Mouse (Mus musculus): ENCODE measurements around the gene Pknox1. TPM values are rescaled to one million over a fixed set of nuclear protein-coding genes. Genes with fewer than 3 reads are reported as not detected.

Gene Pknox1
- polyA plus RNA-seq, 1 experiment from 2014 or later: 21.5 TPM

DNA sequence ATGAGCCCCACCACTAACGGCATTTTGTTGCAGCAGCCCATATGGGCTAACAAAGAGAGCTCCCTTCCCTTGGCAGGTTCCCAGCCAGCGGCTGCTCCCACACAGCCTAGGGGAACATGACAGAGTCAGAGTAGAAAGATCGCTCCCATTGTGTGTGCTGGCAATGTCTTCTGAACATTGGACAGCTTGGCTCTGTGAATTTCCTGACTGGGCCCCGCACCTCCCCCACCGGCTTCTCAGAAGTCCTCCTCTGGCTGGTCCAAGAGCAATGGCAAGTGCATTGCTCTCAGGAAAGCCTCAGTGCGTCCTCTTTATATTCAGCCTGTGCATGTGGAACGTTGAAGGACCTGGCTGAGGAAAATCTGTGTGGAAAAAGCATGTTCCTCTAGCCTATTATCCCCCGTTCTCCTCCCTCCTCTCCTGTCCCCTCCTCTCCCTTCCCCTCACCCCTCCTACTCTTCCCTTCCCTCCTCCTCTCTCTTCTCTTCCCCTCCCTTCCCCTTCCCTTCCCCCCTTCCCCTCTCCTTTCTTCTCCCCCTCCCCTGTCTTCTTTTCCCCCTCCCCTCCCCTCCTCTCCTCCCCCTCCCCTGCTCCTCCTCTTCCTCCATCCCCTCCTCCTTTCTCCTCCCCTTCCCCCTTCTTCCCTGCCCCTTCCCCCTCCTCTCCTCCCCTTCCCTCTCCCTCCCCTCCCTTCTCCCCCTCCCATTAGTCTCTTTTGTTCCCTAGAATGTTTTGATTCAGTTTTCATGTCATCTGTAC lies 28.5 kb upstream of the Pknox1 start:
- peak; percentile 30; the same call in 1 of the 2 replicates for ATAC-seq (replicated peaks; ENCODE audit: low FRiP score, low read depth)
- Histone ChIP-seq H3K4me2 (ENCODE audit: low read length) (peak overlapping the region; percentile 13; the same call in 1 of the 2 replicates), H3K4me1 (replicated peaks; ENCODE audit: insufficient read depth, low read length) (0 out of 2 replicates have a peak, but pooled peaks cover 8% of the 10 kb centered on the region), H3K36me3 (ENCODE audit: insufficient read depth, low read length) (peaks cover 6% of the 10 kb centered on the region; the same call in 1 of the 2 replicates), H3K4me3 (replicated peaks; ENCODE audit: low read depth, low read length) (no peak overlapping the region), H3K9me3 (replicated peaks; ENCODE audit: low read length) (no peaks in the 10 kb centered on the region), H3K27ac (peak overlapping the region; percentile 81), H3K27me3 (ENCODE audit: insufficient read depth, low read length) (no peaks in the 10 kb centered on the region), H3K9ac (ENCODE audit: low read depth, low read length) (no peak overlapping the region)
- 28% methylated on average over 8 of the region's 8 CpGs for WGBS
- peak; percentile 78 for DNase-seq (ENCODE audit: low spot score)
- no peak for TF ChIP-seq CTCF (IDR thresholded peaks at IDR 0.05; ENCODE audit: low read depth)

GRCm38 (mm10) chr17:31540101-31540500 lies 24.4 kb upstream of the Pknox1 start:
- 42% methylated on average over 3 of the region's 3 CpGs for WGBS
- ATAC-seq (replicated peaks; ENCODE audit: low FRiP score, low read depth) (no peak), DNase-seq (ENCODE audit: low spot score) (no peak)
- 0 out of 2 replicates have a peak, but pooled peaks cover 8% of the 10 kb centered on the region for H3K4me1 ChIP-seq (replicated peaks; ENCODE audit: insufficient read depth, low read length)
- TF ChIP-seq CTCF (IDR thresholded peaks at IDR 0.05; ENCODE audit: low read depth): no peak
- H3K9me3 ChIP-seq (replicated peaks; ENCODE audit: low read length): no peaks in the 10 kb centered on the region
- no peaks in the 10 kb centered on the region for H3K36me3 ChIP-seq (ENCODE audit: insufficient read depth, low read length)
- H3K27me3 ChIP-seq (ENCODE audit: insufficient read depth, low read length): no peaks in the 10 kb centered on the region
- H3K4me2 ChIP-seq (ENCODE audit: low read length): no peak overlapping the region
- no peak overlapping the region for H3K27ac ChIP-seq
- no peak overlapping the region for H3K4me3 ChIP-seq (replicated peaks; ENCODE audit: low read depth, low read length)
- H3K9ac ChIP-seq (ENCODE audit: low read depth, low read length): no peak overlapping the region

GRCm38 (mm10) chr17:31540809-31541459 lies 23.6 kb upstream of the Pknox1 start:
- no peak for TF ChIP-seq CTCF (IDR thresholded peaks at IDR 0.05; ENCODE audit: low read depth)
- Histone ChIP-seq H3K9me3 (replicated peaks; ENCODE audit: low read length) (no peaks in the 10 kb centered on the region), H3K27ac (peak overlapping the region; percentile 71; the same call in 1 of the 2 replicates), H3K4me2 (ENCODE audit: low read length) (no peak overlapping the region), H3K27me3 (ENCODE audit: insufficient read depth, low read length) (no peaks in the 10 kb centered on the region), H3K4me3 (replicated peaks; ENCODE audit: low read depth, low read length) (no peak overlapping the region), H3K36me3 (ENCODE audit: insufficient read depth, low read length) (no peaks in the 10 kb centered on the region), H3K4me1 (replicated peaks; ENCODE audit: insufficient read depth, low read length) (0 out of 2 replicates have a peak, but pooled peaks cover 2% of the 10 kb centered on the region), H3K9ac (ENCODE audit: low read depth, low read length) (no peak overlapping the region)
- ATAC-seq (replicated peaks; ENCODE audit: low FRiP score, low read depth) (no peak), DNase-seq (ENCODE audit: low spot score) (no peak)
- WGBS: 27% methylated on average over 4 of the region's 4 CpGs

- Histone ChIP-seq H3K9ac (ENCODE audit: low read depth, low read length) (no peak overlapping the region), H3K4me1 (replicated peaks; ENCODE audit: insufficient read depth, low read length) (no peaks in the 10 kb centered on the region), H3K36me3 (ENCODE audit: insufficient read depth, low read length) (no peaks in the 10 kb centered on the region), H3K27me3 (ENCODE audit: insufficient read depth, low read length) (no peaks in the 10 kb centered on the region), H3K4me2 (ENCODE audit: low read length) (no peak overlapping the region), H3K27ac (peak overlapping the region; percentile 68; the same call in 1 of the 2 replicates), H3K4me3 (replicated peaks; ENCODE audit: low read depth, low read length) (no peak overlapping the region), H3K9me3 (replicated peaks; ENCODE audit: low read length) (no peaks in the 10 kb centered on the region)
- TF ChIP-seq CTCF (IDR thresholded peaks at IDR 0.05; ENCODE audit: low read depth): no peak
- 34% methylated on average over 6 of the region's 6 CpGs for WGBS
- no peak for ATAC-seq (replicated peaks; ENCODE audit: low FRiP score, low read depth)
- peak; percentile 75 for DNase-seq (ENCODE audit: low spot score)
These were observed 23.1 kb upstream of the Pknox1 start for GRCm38 (mm10) chr17:31541460-31541831.

GRCm38 (mm10) chr17:31543574-31543973 lies 21.0 kb upstream of the Pknox1 start:
- H3K9me3 ChIP-seq (replicated peaks; ENCODE audit: low read length): no peaks in the 10 kb centered on the region
- WGBS: 43% methylated on average over 6 of the region's 6 CpGs
- H3K27me3 ChIP-seq (ENCODE audit: insufficient read depth, low read length): no peaks in the 10 kb centered on the region
- H3K4me3 ChIP-seq (replicated peaks; ENCODE audit: low read depth, low read length): no peak overlapping the region
- TF ChIP-seq CTCF (IDR thresholded peaks at IDR 0.05; ENCODE audit: low read depth): no peak
- ATAC-seq (replicated peaks; ENCODE audit: low FRiP score, low read depth): no peak
- no peak overlapping the region for H3K4me2 ChIP-seq (ENCODE audit: low read length)
- no peak overlapping the region for H3K27ac ChIP-seq
- H3K9ac ChIP-seq (ENCODE audit: low read depth, low read length): no peak overlapping the region
- H3K4me1 ChIP-seq (replicated peaks; ENCODE audit: insufficient read depth, low read length): no peaks in the 10 kb centered on the region
- DNase-seq (ENCODE audit: low spot score): no peak
- H3K36me3 ChIP-seq (ENCODE audit: insufficient read depth, low read length): no peaks in the 10 kb centered on the region

- ATAC-seq (replicated peaks; ENCODE audit: low FRiP score, low read depth) (no peak), DNase-seq (ENCODE audit: low spot score) (no peak)
- WGBS: 81% methylated on average over 9 of the region's 9 CpGs
- Histone ChIP-seq H3K36me3 (ENCODE audit: insufficient read depth, low read length) (no peaks in the 10 kb centered on the region), H3K4me2 (ENCODE audit: low read length) (no peak overlapping the region), H3K9me3 (replicated peaks; ENCODE audit: low read length) (no peaks in the 10 kb centered on the region), H3K4me1 (replicated peaks; ENCODE audit: insufficient read depth, low read length) (no peaks in the 10 kb centered on the region), H3K4me3 (replicated peaks; ENCODE audit: low read depth, low read length) (no peak overlapping the region), H3K27me3 (ENCODE audit: insufficient read depth, low read length) (no peaks in the 10 kb centered on the region), H3K9ac (ENCODE audit: low read depth, low read length) (no peak overlapping the region), H3K27ac (no peak overlapping the region)
- TF ChIP-seq CTCF (IDR thresholded peaks at IDR 0.05; ENCODE audit: low read depth): no peak
These were observed 17.9 kb upstream of the Pknox1 start for GRCm38 (mm10) chr17:31546444-31547196.

Measured in kidney, postnatal 0 days (tissue).